Mouse (Mus musculus): Measurements from ENCODE around the gene Cbx4. TPM values are rescaled to one million over a fixed set of nuclear protein-coding genes. Genes with fewer than 3 reads are reported as not detected.
"Not testable (repeated sequence)": the region's sequence is repeated elsewhere in the genome, so short reads cannot be mapped to it uniquely, and the experiment has no call there.

Gene Cbx4
- polyA plus RNA-seq, 1 experiment from 2014 or later: 13.2 TPM

DNA sequence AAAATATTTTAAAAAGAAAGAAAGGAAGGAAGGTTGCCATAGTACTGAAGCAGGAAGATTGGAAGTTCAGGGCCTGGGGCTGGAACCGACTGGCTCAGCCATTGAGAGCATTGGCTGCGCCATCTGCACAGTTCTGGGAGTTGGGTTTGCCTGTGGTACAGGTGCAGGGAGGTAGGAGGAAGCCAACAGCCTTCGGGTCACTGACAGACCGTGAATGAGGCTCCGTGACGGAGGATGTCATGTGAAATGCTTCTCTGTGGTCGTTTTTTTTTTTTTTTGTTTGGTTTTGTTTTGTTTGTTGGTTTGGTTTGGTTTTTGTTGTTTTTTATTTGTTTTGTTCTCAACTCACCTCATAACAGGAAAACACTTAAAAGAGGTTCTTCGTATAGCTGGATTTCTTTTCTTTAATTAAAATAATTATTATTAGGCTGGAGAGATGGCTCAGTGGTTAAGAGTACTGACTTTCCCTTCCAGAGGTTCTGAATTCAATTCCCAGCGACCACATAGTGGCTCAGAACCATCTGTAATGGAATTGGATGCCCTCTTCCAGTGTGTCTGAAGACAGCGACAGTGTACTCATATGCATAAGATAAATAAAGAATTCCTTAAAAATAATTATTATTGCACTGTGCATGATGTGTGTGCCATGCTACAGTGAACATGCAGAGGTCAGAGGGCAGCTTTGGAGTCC lies 22.7 kb upstream of the Cbx4 start:
- Histone ChIP-seq H3K36me3 (no peaks in the 10 kb centered on the region), H3K4me2 (no peak overlapping the region), H3K9me3 (replicated peaks) (0 out of 2 replicates have a peak, but pooled peaks cover 7% of the 10 kb centered on the region), H3K4me3 (no peak overlapping the region), H3K9ac (no peak overlapping the region), H3K27me3 (replicated peaks) (peaks cover 10% of the 10 kb centered on the region; the same call in 1 of the 2 replicates), H3K4me1 (replicated peaks) (peaks cover 20% of the 10 kb centered on the region), H3K27ac (ENCODE audit: poor library complexity, severe bottlenecking) (no peak overlapping the region)
- 71% methylated on average over 10 of the region's 10 CpGs for whole genome bisulfite sequencing
- ATAC-seq (ENCODE audit: insufficient number of reproducible peaks, low FRiP score): no peak

DNA sequence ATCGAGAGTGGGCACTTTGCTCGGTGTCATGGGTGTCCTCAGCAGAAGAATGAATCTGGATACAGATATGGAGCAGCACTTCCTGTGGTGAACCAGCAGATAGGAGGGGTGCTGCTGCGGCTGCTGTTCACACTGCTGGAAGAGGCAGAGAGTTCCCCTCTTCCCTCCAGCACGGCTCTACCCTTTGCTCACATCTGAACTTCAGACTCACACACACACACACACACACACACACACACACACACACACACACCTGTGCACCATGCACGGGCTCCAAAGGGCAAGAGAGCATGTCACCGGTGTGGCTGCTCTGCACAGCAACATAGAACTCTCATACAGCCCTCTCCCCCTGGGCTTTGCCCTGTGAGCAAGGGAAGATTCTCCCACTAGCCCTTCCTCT lies 20.3 kb upstream of the Cbx4 start:
- peak; percentile 38 for ATAC-seq (ENCODE audit: insufficient number of reproducible peaks, low FRiP score)
- Histone ChIP-seq H3K4me1 (replicated peaks) (peaks cover 24% of the 10 kb centered on the region), H3K4me2 (peak overlapping the region; percentile 52; the same call in 1 of the 2 replicates), H3K9ac (peak overlapping the region; percentile 30; the same call in 1 of the 2 replicates), H3K4me3 (no peak overlapping the region), H3K27me3 (replicated peaks) (peaks cover 10% of the 10 kb centered on the region; the same call in 1 of the 2 replicates), H3K36me3 (no peaks in the 10 kb centered on the region), H3K9me3 (replicated peaks) (no peaks in the 10 kb centered on the region), H3K27ac (ENCODE audit: poor library complexity, severe bottlenecking) (peak overlapping the region; percentile 53; the same call in 1 of the 2 replicates)
- 23% methylated on average over 6 of the region's 6 CpGs for WGBS

DNA sequence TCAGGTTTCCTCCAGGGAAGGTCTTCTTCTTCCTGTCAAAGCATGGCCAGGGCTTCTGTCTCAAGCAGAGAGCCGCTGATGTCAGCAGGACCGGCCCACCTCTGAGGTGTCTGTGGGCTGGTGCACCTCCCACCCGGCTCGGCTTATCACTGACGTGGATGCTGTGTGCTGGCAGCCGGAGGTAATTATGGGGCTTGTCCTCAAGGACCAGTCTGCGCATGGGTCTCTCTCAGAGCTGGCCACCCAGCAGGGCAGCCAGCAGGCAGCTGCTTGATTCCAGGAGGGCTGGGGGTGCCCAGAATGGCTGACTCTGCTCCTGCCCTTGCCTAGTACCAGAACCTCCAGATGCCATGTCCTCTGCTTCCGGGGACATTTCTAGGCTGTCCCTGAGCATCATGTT lies 19.7 kb upstream of the Cbx4 start:
- H3K36me3 ChIP-seq: no peaks in the 10 kb centered on the region
- peak overlapping the region; percentile 34; the same call in 1 of the 2 replicates for H3K9ac ChIP-seq
- H3K4me2 ChIP-seq: peak overlapping the region; percentile 52
- peaks cover 10% of the 10 kb centered on the region; the same call in 1 of the 2 replicates for H3K27me3 ChIP-seq (replicated peaks)
- H3K9me3 ChIP-seq (replicated peaks): no peaks in the 10 kb centered on the region
- H3K4me1 ChIP-seq (replicated peaks): peaks cover 24% of the 10 kb centered on the region
- 13% methylated on average over 8 of the region's 8 CpGs for WGBS
- peak overlapping the region; percentile 5; the same call in 1 of the 2 replicates for H3K4me3 ChIP-seq
- peak overlapping the region; percentile 53; the same call in 1 of the 2 replicates for H3K27ac ChIP-seq (ENCODE audit: poor library complexity, severe bottlenecking)
- peak; percentile 44; the same call in 1 of the 2 replicates for ATAC-seq (ENCODE audit: insufficient number of reproducible peaks, low FRiP score)

DNA sequence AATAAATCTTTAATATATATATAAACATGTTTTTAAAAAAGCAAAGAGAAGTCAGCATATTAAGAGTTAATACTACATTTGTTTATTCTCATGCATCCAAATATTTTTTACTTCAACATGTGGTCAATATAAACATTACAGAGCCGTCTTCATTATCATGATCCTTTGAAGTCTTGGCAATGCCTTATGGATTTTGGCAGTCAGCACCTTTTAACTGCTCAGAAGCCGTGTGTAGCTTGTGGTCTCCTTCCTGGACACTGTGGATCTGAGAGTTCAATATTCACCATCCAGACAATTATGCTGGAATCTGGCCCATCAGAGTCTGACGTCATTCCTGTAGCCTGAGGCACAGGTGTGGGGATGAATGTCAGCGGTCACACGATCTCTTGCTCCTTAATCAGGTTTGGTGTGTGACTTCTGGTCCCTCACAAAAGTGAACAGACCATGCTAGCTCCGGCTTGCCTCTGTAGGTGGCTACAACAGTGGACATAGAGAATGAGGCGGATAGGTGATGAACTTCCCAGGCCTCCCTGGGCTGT lies 19.1 kb upstream of the Cbx4 start:
- Histone ChIP-seq H3K4me3 (no peak overlapping the region), H3K36me3 (no peaks in the 10 kb centered on the region), H3K9ac (0 out of 2 replicates have a peak overlapping the region, but pooled peaks have one; percentile 34), H3K4me1 (replicated peaks) (peaks cover 24% of the 10 kb centered on the region), H3K4me2 (peak overlapping the region; percentile 52), H3K27ac (ENCODE audit: poor library complexity, severe bottlenecking) (no peak overlapping the region), H3K27me3 (replicated peaks) (peaks cover 10% of the 10 kb centered on the region; the same call in 1 of the 2 replicates), H3K9me3 (replicated peaks) (no peaks in the 10 kb centered on the region)
- ATAC-seq (ENCODE audit: insufficient number of reproducible peaks, low FRiP score): no peak
- 61% methylated on average over 7 of the region's 7 CpGs for WGBS

DNA sequence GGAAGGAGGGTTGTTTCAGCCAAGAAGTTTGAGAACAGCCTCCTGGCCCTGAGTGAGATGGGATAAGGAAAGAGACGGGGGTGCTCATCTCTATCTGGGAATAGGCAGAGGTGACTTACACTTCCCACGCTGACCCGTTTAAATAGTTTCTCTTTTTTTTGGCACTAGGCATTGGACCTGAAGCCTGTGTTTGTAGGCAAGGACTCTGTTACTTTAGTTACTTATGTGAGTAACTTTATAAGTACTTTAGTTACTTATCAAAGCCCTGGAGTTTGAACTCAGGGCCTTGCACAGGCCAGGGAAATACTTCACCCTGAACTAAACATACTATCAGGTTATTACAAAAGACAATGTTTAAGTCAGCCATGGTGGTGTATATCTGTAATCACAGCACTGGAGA lies 18.0 kb upstream of the Cbx4 start:
- Histone ChIP-seq H3K27ac (ENCODE audit: poor library complexity, severe bottlenecking) (no peak overlapping the region), H3K4me2 (no peak overlapping the region), H3K36me3 (no peaks in the 10 kb centered on the region), H3K4me3 (no peak overlapping the region), H3K27me3 (replicated peaks) (peaks cover 12% of the 10 kb centered on the region; the same call in 1 of the 2 replicates), H3K4me1 (replicated peaks) (peaks cover 24% of the 10 kb centered on the region), H3K9ac (no peak overlapping the region), H3K9me3 (replicated peaks) (no peaks in the 10 kb centered on the region)
- 76% methylated on average over 3 of the region's 3 CpGs for WGBS
- ATAC-seq (ENCODE audit: insufficient number of reproducible peaks, low FRiP score): no peak

DNA sequence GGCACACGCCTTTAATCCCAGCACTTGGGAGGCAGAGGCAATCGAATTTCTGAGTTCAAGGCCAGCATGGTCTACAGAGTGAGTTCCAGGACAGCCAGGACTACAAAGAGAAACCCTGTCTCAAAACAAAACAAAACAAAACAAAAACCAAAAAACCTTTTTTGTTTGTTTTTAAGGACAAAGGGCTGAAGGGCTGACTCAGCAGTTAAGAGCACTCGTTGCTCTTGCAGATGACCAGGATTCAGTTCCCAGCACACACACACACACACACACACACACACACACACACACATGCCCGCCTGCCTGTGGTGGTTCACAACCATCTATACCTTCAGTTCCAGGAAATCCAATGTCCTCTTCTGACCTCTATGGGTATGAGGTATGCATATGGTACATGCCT lies 14.3 kb upstream of the Cbx4 start:
- H3K4me1 ChIP-seq (replicated peaks): peaks cover 16% of the 10 kb centered on the region
- not testable (repeated sequence) for H3K27ac ChIP-seq (ENCODE audit: poor library complexity, severe bottlenecking); H3K4me2 ChIP-seq; H3K9me3 ChIP-seq (replicated peaks); H3K36me3 ChIP-seq; H3K4me3 ChIP-seq; ATAC-seq (ENCODE audit: insufficient number of reproducible peaks, low FRiP score); H3K9ac ChIP-seq
- 69% methylated on average over 4 of the region's 4 CpGs for WGBS
- peaks cover 11% of the 10 kb centered on the region; the same call in 1 of the 2 replicates for H3K27me3 ChIP-seq (replicated peaks)

DNA sequence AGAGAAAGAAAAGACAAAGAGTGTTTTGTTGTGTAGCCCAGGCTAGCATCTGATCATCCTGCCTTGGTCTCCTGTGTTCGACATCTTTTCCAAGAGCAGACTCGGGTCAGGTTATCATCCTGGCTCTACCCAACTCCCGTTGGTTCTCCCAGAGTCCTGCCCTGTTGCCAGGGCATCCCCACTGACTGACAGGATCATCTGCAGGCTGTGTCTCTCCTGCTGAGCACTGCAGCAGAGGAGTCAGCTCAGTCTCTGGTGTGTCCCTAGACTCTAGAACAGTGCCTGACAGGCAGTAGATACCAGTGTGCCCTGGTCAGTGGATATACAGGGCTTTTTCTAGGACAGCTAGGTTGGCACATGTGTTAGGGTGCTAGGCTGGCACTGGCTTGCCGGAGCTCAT lies 12.2 kb upstream of the Cbx4 start:
- no peak overlapping the region for H3K4me3 ChIP-seq
- 64% methylated on average over 4 of the region's 4 CpGs for WGBS
- ATAC-seq (ENCODE audit: insufficient number of reproducible peaks, low FRiP score): no peak
- peaks cover 11% of the 10 kb centered on the region; the same call in 1 of the 2 replicates for H3K27me3 ChIP-seq (replicated peaks)
- H3K36me3 ChIP-seq: no peaks in the 10 kb centered on the region
- H3K9ac ChIP-seq: no peak overlapping the region
- peaks cover 24% of the 10 kb centered on the region for H3K4me1 ChIP-seq (replicated peaks)
- H3K9me3 ChIP-seq (replicated peaks): no peaks in the 10 kb centered on the region
- H3K27ac ChIP-seq (ENCODE audit: poor library complexity, severe bottlenecking): no peak overlapping the region
- H3K4me2 ChIP-seq: no peak overlapping the region

DNA sequence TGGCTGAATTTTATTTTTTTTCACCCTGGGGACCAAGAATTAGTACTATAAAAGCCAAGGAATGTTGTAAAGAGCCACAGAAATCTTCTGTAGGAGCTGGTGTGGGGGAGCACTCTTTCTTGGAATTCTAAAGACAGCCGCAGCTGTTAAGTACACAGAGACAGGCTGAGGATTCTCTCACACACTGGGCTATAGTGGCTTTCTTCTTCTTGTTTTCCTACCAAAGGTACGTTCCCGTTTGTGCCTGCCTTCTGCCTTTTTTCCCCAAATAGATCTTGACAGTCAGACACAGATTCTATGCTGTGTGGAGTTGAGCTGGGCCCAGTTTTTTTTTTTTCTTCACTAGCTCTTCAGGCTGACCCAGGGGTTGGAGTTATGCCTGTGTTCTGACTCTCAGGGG lies 9.4 kb upstream of the Cbx4 start:
- 32% methylated on average over 3 of the region's 3 CpGs for WGBS
- H3K4me1 ChIP-seq (replicated peaks): peaks cover 32% of the 10 kb centered on the region
- H3K27ac ChIP-seq (ENCODE audit: poor library complexity, severe bottlenecking): no peak overlapping the region
- H3K36me3 ChIP-seq: no peaks in the 10 kb centered on the region
- no peak overlapping the region for H3K4me2 ChIP-seq
- no peak overlapping the region for H3K9ac ChIP-seq
- H3K4me3 ChIP-seq: no peak overlapping the region
- no peaks in the 10 kb centered on the region for H3K9me3 ChIP-seq (replicated peaks)
- H3K27me3 ChIP-seq (replicated peaks): peaks cover 11% of the 10 kb centered on the region; the same call in 1 of the 2 replicates
- ATAC-seq (ENCODE audit: insufficient number of reproducible peaks, low FRiP score): no peak

DNA sequence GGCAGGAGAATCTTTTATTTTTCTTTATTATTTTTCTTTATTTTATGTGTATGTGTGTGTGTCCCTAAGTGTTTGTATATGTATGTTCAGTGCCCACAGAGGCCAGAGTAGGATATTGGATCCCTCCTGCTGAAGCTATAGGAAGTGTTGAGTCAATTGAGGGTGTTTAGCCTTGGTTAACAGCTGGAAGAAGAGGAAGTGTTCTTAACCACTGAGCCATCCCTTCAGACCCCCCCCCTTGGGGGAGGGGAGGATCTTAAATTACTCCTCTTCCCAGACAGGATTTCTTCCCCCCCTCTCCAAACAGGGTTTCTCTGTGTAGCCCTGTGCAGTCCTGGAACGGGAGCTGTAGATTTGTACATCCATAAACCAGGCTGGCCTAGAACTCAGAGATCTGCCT lies 7.3 kb upstream of the Cbx4 start:
- no peak overlapping the region for H3K4me3 ChIP-seq
- no peaks in the 10 kb centered on the region for H3K36me3 ChIP-seq
- peaks cover 23% of the 10 kb centered on the region for H3K27me3 ChIP-seq (replicated peaks)
- H3K4me1 ChIP-seq (replicated peaks): peaks cover 52% of the 10 kb centered on the region
- H3K4me2 ChIP-seq: no peak overlapping the region
- H3K27ac ChIP-seq (ENCODE audit: poor library complexity, severe bottlenecking): no peak overlapping the region
- H3K9ac ChIP-seq: no peak overlapping the region
- ATAC-seq (ENCODE audit: insufficient number of reproducible peaks, low FRiP score): no peak
- WGBS: 53% methylated on average over 1 of the region's 1 CpGs
- H3K9me3 ChIP-seq (replicated peaks): no peaks in the 10 kb centered on the region

DNA sequence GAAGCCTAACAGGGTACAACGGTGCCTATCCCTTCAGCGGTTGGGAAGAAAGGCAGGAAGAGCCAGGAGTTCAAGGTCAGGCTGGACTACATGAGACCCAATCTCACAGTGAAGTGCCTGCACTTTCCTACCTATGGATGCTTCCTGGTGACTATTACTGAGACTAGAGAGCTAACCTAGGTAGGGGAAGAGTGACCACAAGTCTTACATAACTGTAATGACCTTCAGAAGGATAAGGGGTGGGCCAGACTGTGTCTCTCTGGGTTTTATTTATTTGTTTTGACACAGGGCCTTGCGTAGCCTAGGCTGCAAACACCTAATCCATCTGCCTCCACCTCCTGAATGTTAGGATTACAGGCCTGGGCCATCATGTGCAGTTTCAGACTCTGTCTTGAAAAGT lies 6.3 kb upstream of the Cbx4 start:
- no peaks in the 10 kb centered on the region for H3K9me3 ChIP-seq (replicated peaks)
- H3K4me2 ChIP-seq: no peak overlapping the region
- no peak for ATAC-seq (ENCODE audit: insufficient number of reproducible peaks, low FRiP score)
- no peaks in the 10 kb centered on the region for H3K36me3 ChIP-seq
- no peak overlapping the region for H3K4me3 ChIP-seq
- H3K27me3 ChIP-seq (replicated peaks): peaks cover 34% of the 10 kb centered on the region
- no peak overlapping the region for H3K27ac ChIP-seq (ENCODE audit: poor library complexity, severe bottlenecking)
- no peak overlapping the region for H3K9ac ChIP-seq
- H3K4me1 ChIP-seq (replicated peaks): peaks cover 61% of the 10 kb centered on the region
- WGBS: 72% methylated on average over 3 of the region's 3 CpGs

DNA sequence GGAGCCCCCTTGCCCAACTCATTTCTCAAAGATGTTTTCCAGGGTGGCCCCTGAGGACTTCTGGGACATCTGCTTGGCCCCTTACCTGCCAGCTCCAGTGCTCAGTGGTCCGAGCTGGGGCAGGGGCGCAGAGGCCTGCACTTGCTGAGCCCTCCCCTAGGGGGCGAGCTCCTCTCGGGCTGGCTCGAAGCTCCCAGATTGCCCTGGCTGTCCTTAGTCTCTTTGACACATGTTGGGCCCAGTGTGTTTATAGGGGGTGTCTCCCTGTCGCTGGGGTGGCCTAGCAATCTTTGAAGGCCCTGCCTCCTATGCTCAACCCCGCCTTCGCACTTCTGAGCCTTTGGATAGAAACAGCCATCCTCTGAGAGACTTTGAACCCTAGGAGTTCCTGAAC lies 5.6 kb upstream of the Cbx4 start:
- no peaks in the 10 kb centered on the region for H3K36me3 ChIP-seq
- H3K9ac ChIP-seq: peak overlapping the region; percentile 75
- peaks cover 40% of the 10 kb centered on the region for H3K27me3 ChIP-seq (replicated peaks)
- no peak overlapping the region for H3K27ac ChIP-seq (ENCODE audit: poor library complexity, severe bottlenecking)
- H3K4me1 ChIP-seq (replicated peaks): peaks cover 68% of the 10 kb centered on the region
- peak overlapping the region; percentile 96 for H3K4me2 ChIP-seq
- peak overlapping the region; percentile 57 for H3K4me3 ChIP-seq
- peak; percentile 26; the same call in 1 of the 2 replicates for ATAC-seq (ENCODE audit: insufficient number of reproducible peaks, low FRiP score)
- 4% methylated on average over 8 of the region's 8 CpGs for WGBS
- H3K9me3 ChIP-seq (replicated peaks): no peaks in the 10 kb centered on the region
